Mouse (Mus musculus): ENCODE results near the gene Celf1. TPM values are rescaled to one million over a fixed set of nuclear protein-coding genes. Genes with fewer than 3 reads are reported as not detected.

The Celf1 gene
- polyA plus RNA-seq, 2 experiments: 52.2 to 70.3 TPM

DNA sequence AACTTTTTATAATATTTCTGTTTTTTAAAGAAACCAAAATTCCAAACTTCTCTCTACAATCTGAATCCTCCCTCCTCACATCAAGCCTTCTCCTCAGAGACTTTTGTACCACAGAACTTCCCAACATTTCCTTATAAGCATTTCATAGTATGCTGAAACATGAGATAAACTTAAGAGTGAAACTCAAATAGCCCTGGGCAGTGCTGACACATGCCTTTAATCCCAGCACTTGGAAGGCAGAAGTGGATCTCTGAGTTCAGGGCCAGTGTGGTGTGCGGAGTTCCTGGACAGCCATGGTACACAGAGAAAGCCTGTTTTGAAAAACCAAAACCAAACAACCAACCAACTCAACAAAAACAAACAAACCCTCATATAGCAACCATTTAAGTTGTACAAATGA, 19.0 kb upstream of the Celf1 start:
- H3K9ac ChIP-seq (ENCODE audit: low read depth, low read length, severe bottlenecking): no peak overlapping the region
- no peak overlapping the region for H3K4me3 ChIP-seq (replicated peaks; ENCODE audit: low read length)
- H3K4me1 ChIP-seq (ENCODE audit: control insufficient read depth, insufficient read depth, low read length): peaks cover 11% of the 10 kb centered on the region
- no peaks in the 10 kb centered on the region for H3K27me3 ChIP-seq (ENCODE audit: control insufficient read depth, insufficient read depth, low read length)
- H3K9me3 ChIP-seq (ENCODE audit: control insufficient read depth, low read length): no peaks in the 10 kb centered on the region
- H3K4me2 ChIP-seq (replicated peaks; ENCODE audit: low read depth, low read length, severe bottlenecking): no peak overlapping the region
- DNase-seq (ENCODE audit: low spot score) (no peak), ATAC-seq (ENCODE audit: low FRiP score, low read depth) (no peak)
- H3K27ac ChIP-seq (replicated peaks; ENCODE audit: low read depth, low read length): no peak overlapping the region
- no peak for TF ChIP-seq POLR2A (IDR thresholded peaks at IDR 0.05; ENCODE audit: borderline replicate concordance, extremely low read depth, insufficient read depth, insufficient read length)
- WGBS: 94% methylated on average over 1 of the region's 1 CpGs
- H3K36me3 ChIP-seq (ENCODE audit: control insufficient read depth, insufficient read depth, low read length): no peaks in the 10 kb centered on the region

DNA sequence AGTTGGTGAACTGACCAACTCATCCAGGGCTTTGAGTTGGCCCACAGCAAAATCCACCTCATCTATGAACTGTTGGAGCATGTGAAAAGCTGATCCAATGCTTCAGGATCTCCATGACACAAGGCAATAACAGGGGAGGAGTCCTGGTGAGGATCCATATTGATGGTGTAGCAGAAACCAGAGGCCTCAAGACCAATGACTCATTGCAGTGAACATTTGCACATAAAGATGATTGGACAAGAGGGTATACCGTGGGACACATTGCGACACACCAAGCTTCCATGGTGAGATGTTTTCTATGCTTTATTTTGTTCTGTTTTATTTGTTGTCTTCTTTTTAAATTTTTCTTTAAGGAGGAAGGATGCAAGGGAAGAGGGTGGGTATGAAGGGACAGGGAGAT, 17.5 kb upstream of the Celf1 start:
- 92% methylated on average over 2 of the region's 2 CpGs for WGBS
- Histone ChIP-seq H3K9me3 (ENCODE audit: control insufficient read depth, low read length) (no peaks in the 10 kb centered on the region), H3K27me3 (ENCODE audit: control insufficient read depth, insufficient read depth, low read length) (no peaks in the 10 kb centered on the region), H3K27ac (replicated peaks; ENCODE audit: low read depth, low read length) (no peak overlapping the region), H3K36me3 (ENCODE audit: control insufficient read depth, insufficient read depth, low read length) (no peaks in the 10 kb centered on the region), H3K4me3 (replicated peaks; ENCODE audit: low read length) (no peak overlapping the region), H3K4me1 (ENCODE audit: control insufficient read depth, insufficient read depth, low read length) (peaks cover 4% of the 10 kb centered on the region), H3K4me2 (replicated peaks; ENCODE audit: low read depth, low read length, severe bottlenecking) (no peak overlapping the region), H3K9ac (ENCODE audit: low read depth, low read length, severe bottlenecking) (no peak overlapping the region)
- DNase-seq (ENCODE audit: low spot score): no peak
- no peak for ATAC-seq (ENCODE audit: low FRiP score, low read depth)
- no peak for TF ChIP-seq POLR2A (IDR thresholded peaks at IDR 0.05; ENCODE audit: borderline replicate concordance, extremely low read depth, insufficient read depth, insufficient read length)

DNA sequence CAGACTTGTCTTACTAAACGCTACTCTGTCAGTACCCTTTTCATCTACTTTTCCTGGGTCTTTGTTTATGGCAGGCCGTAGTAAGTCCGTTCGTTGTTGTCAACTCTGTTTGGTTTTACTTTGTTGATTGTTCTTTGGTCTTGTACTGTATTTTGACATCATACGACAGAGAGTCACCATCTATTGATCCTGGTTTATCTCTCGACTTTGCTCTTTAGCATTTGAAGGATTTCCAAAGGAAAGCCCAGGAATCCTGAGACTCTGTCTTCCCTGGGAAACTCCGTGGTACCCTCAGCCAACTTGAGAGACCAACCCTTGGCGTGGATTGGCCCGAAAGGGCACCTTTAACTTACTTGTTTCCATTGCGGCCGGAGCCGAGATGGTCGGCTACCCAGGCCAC, 11.6 kb upstream of the Celf1 start:
- Histone ChIP-seq H3K4me1 (ENCODE audit: control insufficient read depth, insufficient read depth, low read length) (no peaks in the 10 kb centered on the region), H3K36me3 (ENCODE audit: control insufficient read depth, insufficient read depth, low read length) (no peaks in the 10 kb centered on the region), H3K9ac (ENCODE audit: low read depth, low read length, severe bottlenecking) (no peak overlapping the region), H3K27me3 (ENCODE audit: control insufficient read depth, insufficient read depth, low read length) (no peaks in the 10 kb centered on the region), H3K9me3 (ENCODE audit: control insufficient read depth, low read length) (no peaks in the 10 kb centered on the region), H3K4me2 (replicated peaks; ENCODE audit: low read depth, low read length, severe bottlenecking) (no peak overlapping the region), H3K4me3 (replicated peaks; ENCODE audit: low read length) (no peak overlapping the region), H3K27ac (replicated peaks; ENCODE audit: low read depth, low read length) (no peak overlapping the region)
- TF ChIP-seq POLR2A (IDR thresholded peaks at IDR 0.05; ENCODE audit: borderline replicate concordance, extremely low read depth, insufficient read depth, insufficient read length): no peak
- no peak for ATAC-seq (ENCODE audit: low FRiP score, low read depth)
- 88% methylated on average over 13 of the region's 13 CpGs for WGBS
- no peak for DNase-seq (ENCODE audit: low spot score)

DNA sequence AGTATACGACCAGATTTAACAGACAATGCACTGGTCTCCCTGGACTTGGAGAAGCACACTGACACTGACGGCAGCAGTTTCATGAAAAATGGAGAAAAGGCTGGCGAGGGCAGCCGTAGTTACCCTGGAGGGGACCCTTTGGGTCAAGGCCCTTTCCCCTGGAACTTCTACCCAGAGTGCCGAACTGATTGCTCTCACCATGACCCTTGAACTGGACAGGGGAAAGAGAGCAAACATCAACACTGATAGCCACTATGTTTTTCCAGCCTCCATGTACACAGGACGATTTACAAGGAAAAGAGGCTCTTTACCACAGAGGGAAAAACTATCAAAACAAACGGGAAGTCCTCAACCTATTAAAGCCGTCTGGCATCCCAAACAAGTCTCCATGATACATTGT, 8.4 kb upstream of the Celf1 start:
- no peaks in the 10 kb centered on the region for H3K36me3 ChIP-seq (ENCODE audit: control insufficient read depth, insufficient read depth, low read length)
- no peak for TF ChIP-seq POLR2A (IDR thresholded peaks at IDR 0.05; ENCODE audit: borderline replicate concordance, extremely low read depth, insufficient read depth, insufficient read length)
- no peak for DNase-seq (ENCODE audit: low spot score)
- no peak for ATAC-seq (ENCODE audit: low FRiP score, low read depth)
- no peak overlapping the region for H3K9ac ChIP-seq (ENCODE audit: low read depth, low read length, severe bottlenecking)
- WGBS: 82% methylated on average over 8 of the region's 8 CpGs
- no peaks in the 10 kb centered on the region for H3K27me3 ChIP-seq (ENCODE audit: control insufficient read depth, insufficient read depth, low read length)
- H3K27ac ChIP-seq (replicated peaks; ENCODE audit: low read depth, low read length): no peak overlapping the region
- no peak overlapping the region for H3K4me3 ChIP-seq (replicated peaks; ENCODE audit: low read length)
- no peaks in the 10 kb centered on the region for H3K9me3 ChIP-seq (ENCODE audit: control insufficient read depth, low read length)
- H3K4me1 ChIP-seq (ENCODE audit: control insufficient read depth, insufficient read depth, low read length): no peaks in the 10 kb centered on the region
- no peak overlapping the region for H3K4me2 ChIP-seq (replicated peaks; ENCODE audit: low read depth, low read length, severe bottlenecking)

DNA sequence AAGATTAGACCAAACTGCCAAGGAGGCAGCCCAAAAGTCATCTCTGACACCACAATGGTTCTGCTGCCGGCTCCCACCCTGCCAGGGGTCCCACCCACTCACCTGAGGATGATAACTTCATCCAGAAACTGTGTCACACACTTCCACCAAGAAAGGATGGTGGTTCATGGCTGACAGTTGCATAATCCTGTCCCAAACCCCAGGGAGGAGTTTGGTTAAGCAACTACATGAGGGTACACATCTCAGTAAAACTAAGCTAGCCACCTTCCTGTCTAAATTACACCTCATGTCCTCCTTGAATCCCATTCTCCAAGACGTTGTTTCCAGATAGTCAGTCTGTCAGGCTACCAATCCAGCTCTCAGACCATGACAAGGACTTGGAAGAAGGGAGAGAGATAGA, 7.9 kb upstream of the Celf1 start:
- Histone ChIP-seq H3K27ac (replicated peaks; ENCODE audit: low read depth, low read length) (no peak overlapping the region), H3K27me3 (ENCODE audit: control insufficient read depth, insufficient read depth, low read length) (no peaks in the 10 kb centered on the region), H3K9ac (ENCODE audit: low read depth, low read length, severe bottlenecking) (no peak overlapping the region), H3K36me3 (ENCODE audit: control insufficient read depth, insufficient read depth, low read length) (no peaks in the 10 kb centered on the region), H3K9me3 (ENCODE audit: control insufficient read depth, low read length) (no peaks in the 10 kb centered on the region), H3K4me3 (replicated peaks; ENCODE audit: low read length) (no peak overlapping the region), H3K4me1 (ENCODE audit: control insufficient read depth, insufficient read depth, low read length) (no peaks in the 10 kb centered on the region), H3K4me2 (replicated peaks; ENCODE audit: low read depth, low read length, severe bottlenecking) (no peak overlapping the region)
- ATAC-seq (ENCODE audit: low FRiP score, low read depth): no peak
- TF ChIP-seq POLR2A (IDR thresholded peaks at IDR 0.05; ENCODE audit: borderline replicate concordance, extremely low read depth, insufficient read depth, insufficient read length): no peak
- no peak for DNase-seq (ENCODE audit: low spot score)
- WGBS: 63% methylated on average over 2 of the region's 2 CpGs

DNA sequence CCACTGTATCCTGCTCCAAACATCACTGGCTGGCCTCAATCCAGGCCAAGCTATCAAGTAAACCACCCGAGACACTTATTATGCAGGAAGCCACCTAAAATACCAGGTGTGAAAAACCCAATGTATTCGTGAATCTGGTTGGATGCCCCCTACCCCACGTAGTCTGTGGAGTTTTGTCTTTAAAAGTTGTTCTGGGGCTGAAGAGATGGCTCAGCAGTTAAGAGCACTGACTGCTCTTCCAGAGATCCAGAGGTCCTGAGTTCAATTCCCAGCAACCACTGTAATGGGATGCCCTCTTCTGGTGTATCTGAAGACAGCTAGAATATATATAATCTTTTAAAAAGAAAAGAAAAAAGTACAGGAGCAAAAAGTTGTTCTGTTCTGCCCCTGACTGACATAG, 1.8 kb upstream of the Celf1 start:
- ATAC-seq (ENCODE audit: low FRiP score, low read depth) (no peak), DNase-seq (ENCODE audit: low spot score) (no peak)
- no peaks in the 10 kb centered on the region for H3K9me3 ChIP-seq (ENCODE audit: control insufficient read depth, low read length)
- no peak for TF ChIP-seq POLR2A (IDR thresholded peaks at IDR 0.05; ENCODE audit: borderline replicate concordance, extremely low read depth, insufficient read depth, insufficient read length)
- no peaks in the 10 kb centered on the region for H3K27me3 ChIP-seq (ENCODE audit: control insufficient read depth, insufficient read depth, low read length)
- H3K4me2 ChIP-seq (replicated peaks; ENCODE audit: low read depth, low read length, severe bottlenecking): no peak overlapping the region
- 71% methylated on average over 3 of the region's 3 CpGs for WGBS
- H3K36me3 ChIP-seq (ENCODE audit: control insufficient read depth, insufficient read depth, low read length): no peaks in the 10 kb centered on the region
- no peak overlapping the region for H3K4me3 ChIP-seq (replicated peaks; ENCODE audit: low read length)
- H3K4me1 ChIP-seq (ENCODE audit: control insufficient read depth, insufficient read depth, low read length): peaks cover 13% of the 10 kb centered on the region
- H3K9ac ChIP-seq (ENCODE audit: low read depth, low read length, severe bottlenecking): no peak overlapping the region
- H3K27ac ChIP-seq (replicated peaks; ENCODE audit: low read depth, low read length): no peak overlapping the region

All from limb, embryonic 14.5 days (tissue).